Mouse (Mus musculus) olfactory bulb, adult 2 months (tissue): ENCODE measurements around the gene Vmn1r223.
"Not testable (repeated sequence)": the region's sequence is repeated elsewhere in the genome, so short reads cannot be mapped to it uniquely, and the experiment has no call there.

Experiments
- CTCF ChIP-seq: fragments of 200-500 bp; IDR thresholded peaks from 2 replicates; pipeline ENCODE4 v1.5.1; 2012; ENCODE audit warnings: low read depth, mild to moderate bottlenecking, low read length, moderate library complexity; ENCODE audit not compliant: insufficient read depth
- POLR2A ChIP-seq: fragments of 200-500 bp; IDR thresholded peaks from 2 replicates; pipeline ENCODE4 v1.6.1; 2012; ENCODE audit warnings: mild to moderate bottlenecking, low read depth, low read length, moderate library complexity; ENCODE audit not compliant: insufficient read depth

- TF ChIP-seq POLR2A, CTCF: not testable (repeated sequence)
Observed at GRCm38 (mm10) chr13:23268606-23269005, 21.7 kb downstream of the Vmn1r223 start.
